Mouse (Mus musculus): Measurements from ENCODE around the gene Lrp11. TPM values are rescaled to one million over a fixed set of nuclear protein-coding genes. Genes with fewer than 3 reads are reported as not detected.
"Not testable (repeated sequence)": the region's sequence is repeated elsewhere in the genome, so short reads cannot be mapped to it uniquely, and the experiment has no call there.

Gene Lrp11
- polyA plus RNA-seq, 1 experiment from 2014 or later, result 37.6 TPM

DNA sequence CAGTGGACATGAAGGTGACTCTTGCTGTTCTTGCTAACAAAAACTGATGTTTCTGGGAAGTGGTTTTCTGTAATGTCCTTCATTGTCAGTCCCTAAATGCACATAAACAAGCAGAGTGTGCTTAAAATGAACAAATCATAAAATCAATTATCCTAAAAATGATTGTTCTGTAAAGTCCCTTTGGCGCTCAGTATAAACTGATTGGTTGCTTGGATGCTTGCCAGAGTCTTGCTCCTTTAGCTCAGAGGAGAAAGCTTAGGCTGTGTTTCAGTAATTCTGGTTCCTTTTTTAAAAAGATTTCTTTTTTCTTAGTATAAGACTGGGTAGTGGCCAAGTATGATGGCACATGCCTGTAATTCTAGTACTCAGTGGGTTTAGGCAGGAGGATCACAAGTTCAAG lies 6.7 kb downstream of the Lrp11 start:
- no peaks in the 10 kb centered on the region for H3K36me3 ChIP-seq (ENCODE audit: control insufficient read depth, insufficient read depth, low read length)
- no peak for ATAC-seq
- no peak overlapping the region for H3K4me2 ChIP-seq (ENCODE audit: low read length)
- peaks cover 9% of the 10 kb centered on the region for H3K4me1 ChIP-seq (ENCODE audit: control insufficient read depth, insufficient read depth, low read length)
- no peak overlapping the region for H3K4me3 ChIP-seq (ENCODE audit: low read depth, low read length)
- no peaks in the 10 kb centered on the region for H3K9me3 ChIP-seq (replicated peaks; ENCODE audit: control insufficient read depth, low read length, poor library complexity, severe bottlenecking)
- H3K27ac ChIP-seq (ENCODE audit: low read length), result no peak overlapping the region
- no peak overlapping the region for H3K9ac ChIP-seq (ENCODE audit: low read depth, low read length)
- no peaks in the 10 kb centered on the region for H3K27me3 ChIP-seq (ENCODE audit: control insufficient read depth, insufficient read depth, low read depth, low read length)
- WGBS, result 80% methylated on average over 1 of the region's 1 CpGs

DNA sequence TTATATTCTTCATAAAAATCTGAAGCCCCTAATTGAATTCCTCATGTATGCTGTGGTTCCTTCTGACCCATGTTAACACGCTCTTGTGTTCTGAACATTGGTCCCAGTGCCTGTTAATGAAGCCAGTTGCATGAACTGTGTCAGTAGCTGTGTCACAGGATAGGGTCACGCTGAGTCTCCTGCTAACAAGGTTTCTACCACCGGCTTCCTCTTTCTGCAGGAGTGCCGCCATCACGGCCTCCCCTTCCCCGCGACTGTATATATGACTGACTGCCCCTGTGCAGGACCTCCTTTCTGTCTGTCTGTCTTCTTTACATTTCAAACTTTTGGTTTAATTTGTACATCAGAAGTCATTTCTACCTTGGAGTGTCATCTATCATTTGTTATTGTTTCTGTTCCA lies 8.6 kb downstream of the Lrp11 start:
- H3K27ac ChIP-seq (ENCODE audit: low read length), result no peak overlapping the region
- no peaks in the 10 kb centered on the region for H3K4me1 ChIP-seq (ENCODE audit: control insufficient read depth, insufficient read depth, low read length)
- H3K9ac ChIP-seq (ENCODE audit: low read depth, low read length), result no peak overlapping the region
- ATAC-seq, result no peak
- no peaks in the 10 kb centered on the region for H3K36me3 ChIP-seq (ENCODE audit: control insufficient read depth, insufficient read depth, low read length)
- H3K27me3 ChIP-seq (ENCODE audit: control insufficient read depth, insufficient read depth, low read depth, low read length), result no peaks in the 10 kb centered on the region
- WGBS, result 91% methylated on average over 7 of the region's 7 CpGs
- H3K4me3 ChIP-seq (ENCODE audit: low read depth, low read length), result no peak overlapping the region
- no peak overlapping the region for H3K4me2 ChIP-seq (ENCODE audit: low read length)
- H3K9me3 ChIP-seq (replicated peaks; ENCODE audit: control insufficient read depth, low read length, poor library complexity, severe bottlenecking), result no peaks in the 10 kb centered on the region

DNA sequence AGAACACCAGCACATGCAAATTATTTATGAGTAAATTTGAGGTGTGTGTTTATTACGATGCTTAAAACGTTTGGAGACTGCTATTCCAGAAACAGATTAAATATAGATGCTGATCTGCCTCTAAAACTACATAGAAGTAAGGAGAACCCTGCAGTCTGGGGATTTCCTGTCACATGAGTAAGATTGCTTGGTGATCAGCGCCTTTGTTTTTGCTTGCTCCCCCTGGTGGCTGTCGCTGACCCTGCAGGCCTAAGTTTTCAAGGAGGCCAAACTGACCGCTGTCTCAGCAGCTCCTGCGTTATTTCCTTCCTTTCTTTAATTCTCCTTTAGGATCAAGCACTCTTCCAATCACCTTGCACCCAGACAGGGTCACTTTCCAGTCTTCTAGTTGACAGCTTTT lies 11.0 kb downstream of the Lrp11 start:
- H3K27ac ChIP-seq (ENCODE audit: low read length), result no peak overlapping the region
- 11% methylated on average over 6 of the region's 6 CpGs for WGBS
- H3K4me3 ChIP-seq (ENCODE audit: low read depth, low read length), result no peak overlapping the region
- ATAC-seq, result peak; percentile 14; the same call in 1 of the 2 replicates
- H3K27me3 ChIP-seq (ENCODE audit: control insufficient read depth, insufficient read depth, low read depth, low read length), result no peaks in the 10 kb centered on the region
- H3K36me3 ChIP-seq (ENCODE audit: control insufficient read depth, insufficient read depth, low read length), result no peaks in the 10 kb centered on the region
- H3K9me3 ChIP-seq (replicated peaks; ENCODE audit: control insufficient read depth, low read length, poor library complexity, severe bottlenecking), result no peaks in the 10 kb centered on the region
- no peak overlapping the region for H3K9ac ChIP-seq (ENCODE audit: low read depth, low read length)
- no peaks in the 10 kb centered on the region for H3K4me1 ChIP-seq (ENCODE audit: control insufficient read depth, insufficient read depth, low read length)
- no peak overlapping the region for H3K4me2 ChIP-seq (ENCODE audit: low read length)

DNA sequence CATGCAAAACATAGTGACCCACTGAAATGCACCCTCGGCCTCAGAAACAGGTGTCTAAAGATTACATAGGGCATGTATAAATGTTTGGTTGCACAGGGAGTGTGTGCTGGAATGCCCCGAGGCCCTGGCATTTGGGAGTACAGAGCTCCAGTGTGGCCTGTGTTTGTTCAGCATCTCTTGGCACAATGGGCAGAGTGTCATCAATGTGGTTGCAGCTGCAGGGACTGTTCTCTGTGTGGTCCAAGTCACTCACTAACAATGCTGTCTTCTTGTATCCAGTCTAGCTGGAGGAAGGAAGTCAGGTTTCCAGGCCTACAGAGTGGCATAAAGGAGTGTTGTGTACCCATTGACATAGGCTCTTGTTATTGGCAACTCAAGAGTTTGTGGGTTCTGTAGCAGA lies 15.6 kb downstream of the Lrp11 start:
- H3K27me3 ChIP-seq (ENCODE audit: control insufficient read depth, insufficient read depth, low read depth, low read length), result no peaks in the 10 kb centered on the region
- no peak overlapping the region for H3K4me3 ChIP-seq (ENCODE audit: low read depth, low read length)
- H3K4me1 ChIP-seq (ENCODE audit: control insufficient read depth, insufficient read depth, low read length), result no peaks in the 10 kb centered on the region
- H3K9me3 ChIP-seq (replicated peaks; ENCODE audit: control insufficient read depth, low read length, poor library complexity, severe bottlenecking), result no peaks in the 10 kb centered on the region
- 72% methylated on average over 2 of the region's 2 CpGs for WGBS
- no peak overlapping the region for H3K27ac ChIP-seq (ENCODE audit: low read length)
- peaks cover 4% of the 10 kb centered on the region; the same call in 1 of the 2 replicates for H3K36me3 ChIP-seq (ENCODE audit: control insufficient read depth, insufficient read depth, low read length)
- ATAC-seq, result no peak
- no peak overlapping the region for H3K4me2 ChIP-seq (ENCODE audit: low read length)
- H3K9ac ChIP-seq (ENCODE audit: low read depth, low read length), result no peak overlapping the region

DNA sequence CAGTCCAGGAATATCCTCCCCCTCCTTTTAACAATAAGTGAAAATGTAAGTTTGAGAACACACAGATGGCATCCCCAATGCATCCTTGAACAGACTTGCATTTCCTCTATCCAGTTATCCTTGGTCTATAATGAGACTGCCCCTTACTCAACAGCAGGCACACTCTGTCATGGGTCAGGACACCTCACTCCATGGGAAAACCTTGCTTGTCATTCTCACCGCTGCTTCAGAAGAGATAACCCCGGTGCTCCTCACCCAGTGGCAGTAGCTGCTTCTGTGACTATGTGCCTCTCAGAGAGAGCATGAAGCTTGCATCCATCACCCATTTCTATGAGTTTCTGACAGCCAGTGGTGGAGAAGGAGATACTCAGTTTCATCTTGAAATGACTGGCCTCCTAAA lies 16.8 kb downstream of the Lrp11 start:
- Histone ChIP-seq H3K4me3 (ENCODE audit: low read depth, low read length) (no peak overlapping the region), H3K4me2 (ENCODE audit: low read length) (no peak overlapping the region), H3K36me3 (ENCODE audit: control insufficient read depth, insufficient read depth, low read length) (peaks cover 7% of the 10 kb centered on the region), H3K27ac (ENCODE audit: low read length) (no peak overlapping the region), H3K9me3 (replicated peaks; ENCODE audit: control insufficient read depth, low read length, poor library complexity, severe bottlenecking) (no peaks in the 10 kb centered on the region), H3K27me3 (ENCODE audit: control insufficient read depth, insufficient read depth, low read depth, low read length) (no peaks in the 10 kb centered on the region), H3K9ac (ENCODE audit: low read depth, low read length) (no peak overlapping the region), H3K4me1 (ENCODE audit: control insufficient read depth, insufficient read depth, low read length) (no peaks in the 10 kb centered on the region)
- ATAC-seq, result no peak
- WGBS, result 89% methylated on average over 2 of the region's 2 CpGs

DNA sequence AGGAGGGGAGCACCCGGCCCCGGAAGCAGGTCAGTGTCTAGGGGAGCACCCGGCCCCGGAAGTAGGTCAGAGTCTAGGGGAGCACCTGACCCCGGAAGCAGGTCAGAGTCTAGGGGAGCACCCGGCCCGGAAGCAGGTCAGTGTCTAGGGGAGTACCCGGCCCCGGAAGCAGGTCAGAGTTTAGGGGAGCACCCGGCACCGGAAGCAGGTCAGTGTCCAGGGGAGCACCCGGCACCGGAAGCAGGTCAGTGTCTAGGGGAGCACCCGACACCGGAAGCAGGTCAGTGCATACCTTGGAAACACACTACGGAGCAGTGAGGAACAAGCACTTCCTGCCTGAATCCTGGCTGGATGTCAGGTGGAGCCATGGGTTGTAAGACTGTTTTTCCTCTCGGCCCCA lies 19.0 kb downstream of the Lrp11 start:
- no peak overlapping the region for H3K9ac ChIP-seq (ENCODE audit: low read depth, low read length)
- H3K27me3 ChIP-seq (ENCODE audit: control insufficient read depth, insufficient read depth, low read depth, low read length), result no peaks in the 10 kb centered on the region
- no peaks in the 10 kb centered on the region for H3K4me1 ChIP-seq (ENCODE audit: control insufficient read depth, insufficient read depth, low read length)
- no peak overlapping the region for H3K4me3 ChIP-seq (ENCODE audit: low read depth, low read length)
- H3K36me3 ChIP-seq (ENCODE audit: control insufficient read depth, insufficient read depth, low read length), result peaks cover 7% of the 10 kb centered on the region
- no peak overlapping the region for H3K4me2 ChIP-seq (ENCODE audit: low read length)
- 95% methylated on average over 17 of the region's 17 CpGs for WGBS
- no peak overlapping the region for H3K27ac ChIP-seq (ENCODE audit: low read length)
- no peaks in the 10 kb centered on the region for H3K9me3 ChIP-seq (replicated peaks; ENCODE audit: control insufficient read depth, low read length, poor library complexity, severe bottlenecking)
- ATAC-seq, result no peak

DNA sequence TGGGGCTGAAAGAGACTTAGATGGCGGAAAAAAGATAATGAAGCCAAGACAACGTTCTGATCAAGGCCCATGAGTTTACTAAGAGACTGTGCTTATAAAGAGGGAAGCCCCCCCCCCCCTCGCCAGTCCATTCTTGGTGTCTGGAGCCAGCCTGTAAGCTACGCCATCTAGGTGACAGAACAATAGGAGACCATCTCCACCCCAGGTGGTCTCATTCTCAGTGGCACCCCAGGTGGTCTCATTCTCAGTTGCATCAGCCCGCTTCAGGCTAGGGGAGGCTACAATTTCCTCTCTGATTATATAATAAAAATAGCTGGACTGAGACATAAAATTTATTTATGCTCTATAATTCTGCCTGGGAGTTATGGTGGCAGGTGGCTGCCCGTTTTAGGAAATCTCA lies 22.0 kb downstream of the Lrp11 start:
- WGBS, result 59% methylated on average over 6 of the region's 6 CpGs
- no peak for ATAC-seq
- peaks cover 10% of the 10 kb centered on the region for H3K36me3 ChIP-seq (ENCODE audit: control insufficient read depth, insufficient read depth, low read length)
- peaks cover 4% of the 10 kb centered on the region; the same call in 1 of the 2 replicates for H3K9me3 ChIP-seq (replicated peaks; ENCODE audit: control insufficient read depth, low read length, poor library complexity, severe bottlenecking)
- no peak overlapping the region for H3K4me2 ChIP-seq (ENCODE audit: low read length)
- no peaks in the 10 kb centered on the region for H3K4me1 ChIP-seq (ENCODE audit: control insufficient read depth, insufficient read depth, low read length)
- H3K27ac ChIP-seq (ENCODE audit: low read length), result no peak overlapping the region
- no peak overlapping the region for H3K4me3 ChIP-seq (ENCODE audit: low read depth, low read length)
- no peak overlapping the region for H3K9ac ChIP-seq (ENCODE audit: low read depth, low read length)
- no peaks in the 10 kb centered on the region for H3K27me3 ChIP-seq (ENCODE audit: control insufficient read depth, insufficient read depth, low read depth, low read length)

DNA sequence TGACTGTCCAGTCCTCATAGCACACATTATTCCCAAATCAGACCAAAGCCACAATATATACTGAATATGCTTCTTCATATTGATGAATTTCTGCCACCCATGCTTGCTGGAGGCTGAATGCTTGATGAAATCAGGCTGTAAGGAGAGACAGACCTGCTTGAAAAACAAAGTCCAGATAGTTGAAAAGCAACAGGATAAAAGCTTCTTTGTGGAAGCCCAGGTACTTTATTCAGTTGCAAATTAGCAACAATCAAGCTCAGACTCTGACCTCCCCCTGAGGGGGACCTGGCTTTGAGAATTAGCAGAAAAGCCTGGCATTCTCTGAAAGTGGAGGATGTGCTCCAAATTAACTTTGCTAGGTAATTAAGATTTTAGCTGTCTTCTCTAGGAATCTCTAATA lies 22.6 kb downstream of the Lrp11 start:
- not testable (repeated sequence) for H3K4me3 ChIP-seq (ENCODE audit: low read depth, low read length); H3K9ac ChIP-seq (ENCODE audit: low read depth, low read length); H3K27ac ChIP-seq (ENCODE audit: low read length); H3K9me3 ChIP-seq (replicated peaks; ENCODE audit: control insufficient read depth, low read length, poor library complexity, severe bottlenecking); H3K4me1 ChIP-seq (ENCODE audit: control insufficient read depth, insufficient read depth, low read length); ATAC-seq; H3K27me3 ChIP-seq (ENCODE audit: control insufficient read depth, insufficient read depth, low read depth, low read length); H3K4me2 ChIP-seq (ENCODE audit: low read length)
- H3K36me3 ChIP-seq (ENCODE audit: control insufficient read depth, insufficient read depth, low read length), result peaks cover 14% of the 10 kb centered on the region

DNA sequence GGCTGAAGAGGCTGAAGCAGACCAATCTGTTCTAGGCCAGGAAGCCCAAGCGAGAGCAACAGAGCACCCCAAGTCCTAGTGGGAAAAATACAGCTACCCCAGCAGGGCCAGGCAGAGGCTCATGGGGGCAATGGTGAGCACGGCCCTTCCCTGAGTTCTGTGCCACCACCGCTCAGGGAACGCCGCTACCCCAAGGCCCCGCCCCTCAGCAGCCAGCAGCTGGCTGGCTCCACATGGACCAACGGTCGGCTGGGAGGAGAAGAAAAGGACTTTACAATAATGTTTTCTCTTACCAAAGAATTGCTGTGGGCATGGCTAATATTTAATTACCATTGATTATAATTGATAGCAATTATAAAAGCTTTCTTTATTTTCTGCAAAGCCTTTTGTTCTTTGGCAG lies 25.2 kb downstream of the Lrp11 start:
- Histone ChIP-seq H3K27me3 (ENCODE audit: control insufficient read depth, insufficient read depth, low read depth, low read length) (no peaks in the 10 kb centered on the region), H3K9me3 (replicated peaks; ENCODE audit: control insufficient read depth, low read length, poor library complexity, severe bottlenecking) (peaks cover 4% of the 10 kb centered on the region; the same call in 1 of the 2 replicates), H3K4me1 (ENCODE audit: control insufficient read depth, insufficient read depth, low read length) (no peaks in the 10 kb centered on the region), H3K9ac (ENCODE audit: low read depth, low read length) (no peak overlapping the region), H3K27ac (ENCODE audit: low read length) (no peak overlapping the region), H3K36me3 (ENCODE audit: control insufficient read depth, insufficient read depth, low read length) (peaks cover 13% of the 10 kb centered on the region), H3K4me3 (ENCODE audit: low read depth, low read length) (no peak overlapping the region), H3K4me2 (ENCODE audit: low read length) (no peak overlapping the region)
- no peak for ATAC-seq
- 95% methylated on average over 8 of the region's 8 CpGs for WGBS

DNA sequence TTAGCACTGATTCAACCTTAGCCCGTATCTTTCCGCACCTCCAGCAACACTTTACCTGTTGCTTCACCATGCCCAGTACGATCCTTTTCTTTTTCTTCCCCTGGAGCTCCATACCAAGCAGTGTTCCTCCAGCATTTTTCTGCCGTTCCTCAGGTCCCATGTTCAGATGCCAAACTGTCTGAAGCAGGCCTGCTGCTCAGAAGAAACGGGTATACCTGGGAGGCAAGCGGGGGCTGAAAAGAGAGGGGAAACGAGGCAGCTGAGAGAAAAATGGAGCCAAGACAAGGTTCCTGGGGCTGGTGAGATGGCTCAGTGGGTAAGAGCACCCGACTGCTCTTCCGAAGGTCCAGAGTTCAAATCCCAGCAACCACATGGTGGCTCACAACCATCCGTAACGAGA lies 27.5 kb downstream of the Lrp11 start:
- 87% methylated on average over 9 of the region's 11 CpGs for WGBS
- H3K9me3 ChIP-seq (replicated peaks; ENCODE audit: control insufficient read depth, low read length, poor library complexity, severe bottlenecking); H3K27me3 ChIP-seq (ENCODE audit: control insufficient read depth, insufficient read depth, low read depth, low read length); H3K9ac ChIP-seq (ENCODE audit: low read depth, low read length); H3K4me1 ChIP-seq (ENCODE audit: control insufficient read depth, insufficient read depth, low read length); ATAC-seq; H3K4me3 ChIP-seq (ENCODE audit: low read depth, low read length); H3K27ac ChIP-seq (ENCODE audit: low read length); H3K4me2 ChIP-seq (ENCODE audit: low read length): not testable (repeated sequence)
- peaks cover 10% of the 10 kb centered on the region for H3K36me3 ChIP-seq (ENCODE audit: control insufficient read depth, insufficient read depth, low read length)
